Mouse (Mus musculus) frontal cortex, postnatal 36 days (tissue): ENCODE measurements around the gene Scg5.

Experiments used
- DNase-seq, 2 experiments: peaks; one replicate each; pipeline ENCODE4 v3.0.0; 2022; ENCODE audit warnings: low spot score in 2 of 2

The Scg5 gene

GRCm38 (mm10) chr2:113756924-113757524 lies 71.9 kb downstream of the Scg5 start:
- DNase-seq: no peak

- DNase-seq: no peak
Observed at GRCm38 (mm10) chr2:113749721-113750120, 79.2 kb downstream of the Scg5 start.

- no peak for DNase-seq
Observed at GRCm38 (mm10) chr2:113749309-113749708, 79.6 kb downstream of the Scg5 start.

- DNase-seq: no peak
Observed at GRCm38 (mm10) chr2:113728581-113728980, 100.3 kb downstream of the Scg5 start.
